Mouse (Mus musculus) mouse embryonic stem cell (cell line): ENCODE data around the gene Hmox2.

Experiments
- in situ Hi-C, 2 experiments: fragments of 300-500 bp; cut with MboI; formaldehyde crosslinking; loops; 1 replicate in 1 of 2; 3 replicates in 1 of 2; pipeline ENCODE4 v1.14.3; 2019 to 2020; ENCODE audit warnings: low sequenced_read_pairs in 2 of 2, low pct_unique_long_range_greater_than_20kb in 1 of 2, mixed read lengths in 1 of 2; ENCODE audit not compliant: unreplicated experiment in 1 of 2

Gene Hmox2

GRCm38 (mm10) chr16:4768719-4769118 lies 42.6 kb downstream of the Hmox2 start:
- in situ Hi-C loops, result no loop called here

- in situ Hi-C loops, result no loop called here
Measured at GRCm38 (mm10) chr16:4773289-4773970, 47.3 kb downstream of the Hmox2 start.

GRCm38 (mm10) chr16:4777171-4777904 lies 51.2 kb downstream of the Hmox2 start:
- in situ Hi-C loops, result no loop called here

- in situ Hi-C loops, result no loop called here
Measured at GRCm38 (mm10) chr16:4777905-4778609, 51.9 kb downstream of the Hmox2 start.

GRCm38 (mm10) chr16:4778940-4779339 lies 52.8 kb downstream of the Hmox2 start:
- in situ Hi-C loops, result no loop called here

- in situ Hi-C loops, result no loop called here
Measured at GRCm38 (mm10) chr16:4781524-4782196, 55.5 kb downstream of the Hmox2 start.

GRCm38 (mm10) chr16:4782515-4782914 lies 56.4 kb downstream of the Hmox2 start:
- in situ Hi-C loops, result no loop called here

GRCm38 (mm10) chr16:4785706-4786105 lies 59.5 kb downstream of the Hmox2 start:
- in situ Hi-C loops, result no loop called here

GRCm38 (mm10) chr16:4788176-4788575 lies 62.0 kb downstream of the Hmox2 start:
- in situ Hi-C loops, result no loop called here

GRCm38 (mm10) chr16:4789311-4789768 lies 63.2 kb downstream of the Hmox2 start:
- in situ Hi-C loops, result no loop called here

- in situ Hi-C loops, result no loop called here
Measured at GRCm38 (mm10) chr16:4789810-4790559, 63.8 kb downstream of the Hmox2 start, which contains the start of gene Cdip1. TSS of gene Cdip1 (minus strand) at chr16:4790292.

GRCm38 (mm10) chr16:4791332-4791731 lies 65.2 kb downstream of the Hmox2 start:
- in situ Hi-C loops, result no loop called here

- in situ Hi-C loops, result no loop called here
Measured at GRCm38 (mm10) chr16:4796631-4797030, 70.5 kb downstream of the Hmox2 start.
